Mouse (Mus musculus) right cerebral cortex, postnatal 36 days (tissue): Measurements from ENCODE around the gene Pex5.
"Not testable (repeated sequence)": the region's sequence is repeated elsewhere in the genome, so short reads cannot be mapped to it uniquely, and the experiment has no call there.

Source experiments
- DNase-seq, 2 experiments: peaks; one replicate each; pipeline ENCODE4 v3.0.0; 2022; ENCODE audit warnings: low spot score in 2 of 2, mixed read lengths in 1 of 2

Pex5 gene

DNA sequence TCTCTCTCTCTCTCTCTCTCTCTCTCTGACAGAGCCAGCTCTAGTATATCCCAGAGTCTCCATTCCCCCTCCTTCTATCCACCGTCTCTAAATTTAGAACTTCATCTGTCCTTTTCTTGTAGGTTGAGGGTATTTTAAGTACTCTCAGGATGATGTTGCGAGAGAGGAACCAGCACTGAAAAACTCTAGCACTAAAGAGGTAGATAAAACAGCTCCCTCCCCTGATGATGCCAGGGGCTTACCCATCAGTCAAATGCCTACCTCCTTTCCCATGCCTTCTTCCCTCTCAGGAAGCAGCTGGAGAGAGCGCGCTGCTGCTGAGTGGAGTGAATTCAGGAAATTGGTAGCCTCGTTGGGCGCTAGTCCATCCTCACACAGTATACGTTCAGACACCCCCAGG, 12.4 kb upstream of the Pex5 start:
- peak in 1 of 2 experiments; percentile 53 for DNase-seq

DNA sequence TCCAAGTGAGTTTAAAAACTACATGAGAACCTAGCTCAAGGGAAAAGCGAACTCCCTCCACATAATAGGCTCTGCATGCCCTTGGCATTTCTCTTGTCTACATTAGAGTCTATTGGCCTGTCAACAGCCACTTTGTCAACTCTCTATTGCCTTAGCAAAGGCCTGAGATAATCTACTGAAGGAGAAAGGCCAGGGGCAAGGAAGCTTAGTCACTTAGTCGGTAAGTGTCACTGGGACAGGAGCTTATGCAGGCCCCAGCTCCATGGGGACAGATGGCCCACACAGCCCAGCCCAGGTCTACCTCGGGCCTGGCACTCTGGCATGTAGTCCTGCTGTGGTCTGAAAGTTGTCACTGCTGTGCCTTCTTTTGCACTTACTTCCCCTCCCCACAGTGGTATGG, 11.7 kb upstream of the Pex5 start:
- DNase-seq = no peak

DNA sequence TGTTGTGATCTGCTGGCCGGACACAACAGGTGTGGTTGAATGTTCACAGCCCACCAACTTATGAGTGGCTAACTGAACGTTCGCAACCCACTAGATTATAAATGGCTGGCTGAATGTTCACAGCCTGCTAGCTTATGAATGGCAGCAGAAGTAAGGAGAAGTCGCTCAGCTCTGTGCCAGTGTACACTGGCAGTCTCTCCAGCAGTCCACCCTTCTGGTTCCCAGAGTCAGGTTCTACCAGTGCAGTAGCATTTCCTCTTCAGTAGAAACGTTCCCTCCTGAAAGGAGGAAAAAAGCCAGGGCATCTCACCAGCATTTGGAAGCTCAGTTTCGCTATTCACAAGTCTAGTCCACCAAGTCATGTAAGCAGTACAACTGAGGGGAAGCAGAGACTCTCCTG, 10.7 kb upstream of the Pex5 start:
- no peak for DNase-seq

DNA sequence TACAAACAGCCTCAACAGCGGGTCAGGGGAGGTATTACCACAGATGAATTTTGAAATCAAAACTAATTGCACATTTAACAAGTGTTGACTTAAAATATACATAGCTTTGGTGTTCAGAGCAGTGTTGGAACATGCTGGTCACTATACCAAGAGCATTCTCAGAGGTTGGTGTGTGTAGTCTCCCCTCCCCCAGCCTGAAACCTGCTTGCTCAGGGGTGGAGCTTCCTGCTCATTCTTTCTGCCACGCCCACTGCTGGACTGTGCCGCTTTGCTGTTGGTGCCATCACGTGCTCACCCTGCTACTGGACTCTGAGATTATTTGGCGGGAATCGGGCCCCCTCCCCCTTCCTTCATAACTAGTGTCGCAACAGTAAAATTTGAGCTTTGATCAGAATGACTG, 10.2 kb upstream of the Pex5 start:
- not testable (repeated sequence) for DNase-seq

DNA sequence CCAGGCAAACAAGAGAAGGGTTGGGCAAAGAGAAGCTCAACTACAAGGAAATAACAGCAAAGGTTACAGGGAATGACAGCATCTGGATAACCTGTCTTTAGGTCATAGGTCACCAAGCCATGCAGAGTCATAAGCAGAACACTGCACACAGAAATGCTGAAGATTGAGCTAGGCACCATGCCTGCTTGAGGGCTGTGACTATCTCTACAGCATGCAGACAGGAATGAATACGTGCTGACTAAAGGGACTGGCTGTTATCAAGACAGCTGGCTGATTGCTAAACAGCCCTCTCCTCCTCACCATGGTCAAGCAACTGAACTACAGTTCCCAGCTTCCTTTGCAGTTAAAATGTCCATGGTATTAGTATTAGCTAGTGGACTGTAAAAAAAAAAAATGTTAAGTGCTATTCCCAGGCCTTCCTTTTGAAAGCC, 9.2 kb upstream of the Pex5 start:
- no peak for DNase-seq

DNA sequence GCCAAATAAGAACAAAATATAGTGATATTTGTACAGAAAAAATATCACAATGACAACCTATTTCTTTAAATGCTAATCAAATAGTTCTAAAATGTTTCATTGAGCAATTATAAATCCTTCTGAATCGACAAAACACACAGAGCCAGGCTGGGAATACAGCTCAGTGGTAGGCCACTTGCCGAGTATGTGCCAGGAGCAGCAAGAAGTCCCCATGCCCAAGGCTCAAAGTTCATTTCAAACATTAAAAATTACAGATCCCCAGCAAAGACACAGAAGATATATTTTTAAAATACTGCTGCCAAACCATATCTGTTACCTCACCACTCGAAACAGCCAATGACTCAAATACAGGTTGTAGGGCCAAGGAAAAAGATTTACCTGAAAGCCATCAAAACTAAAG, 3.8 kb upstream of the Pex5 start:
- no peak for DNase-seq

DNA sequence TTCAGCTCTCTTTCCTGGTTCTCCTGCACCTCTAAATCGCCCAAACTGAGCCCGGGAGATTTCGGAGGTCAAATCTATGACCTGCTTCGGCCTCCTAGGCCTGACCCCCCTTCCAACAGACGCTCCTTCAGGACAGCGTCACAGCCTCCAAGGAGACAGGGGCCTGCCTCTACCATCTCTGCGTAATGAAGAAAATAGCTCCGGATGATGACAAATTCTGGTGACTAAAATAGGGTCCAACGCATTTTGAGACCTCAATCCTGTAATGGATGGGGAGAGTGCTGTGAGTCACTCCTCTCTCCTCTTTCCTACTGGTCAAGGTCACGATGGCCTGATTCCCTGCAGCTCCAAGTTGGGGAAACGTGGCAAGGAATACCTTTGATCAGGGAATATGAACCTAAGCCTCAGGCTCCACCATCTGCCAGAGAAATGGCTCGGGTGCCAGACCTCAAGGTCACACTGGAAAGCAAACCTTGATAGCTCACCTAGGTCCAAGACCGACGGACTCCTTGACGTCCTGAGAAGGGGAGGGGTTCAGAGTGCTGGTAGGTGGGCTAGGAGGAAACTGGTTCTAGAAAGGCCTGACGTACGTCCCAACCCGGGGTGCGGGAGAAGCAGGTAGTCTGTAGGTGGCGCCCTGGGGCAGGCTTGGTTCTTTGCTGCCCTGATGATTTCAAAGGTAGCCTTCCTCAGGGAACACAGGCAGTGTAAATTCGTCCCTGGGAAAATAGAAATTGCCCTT, 651 bp upstream of the Pex5 start:
- DNase-seq = peak; percentile 83 to 87

DNA sequence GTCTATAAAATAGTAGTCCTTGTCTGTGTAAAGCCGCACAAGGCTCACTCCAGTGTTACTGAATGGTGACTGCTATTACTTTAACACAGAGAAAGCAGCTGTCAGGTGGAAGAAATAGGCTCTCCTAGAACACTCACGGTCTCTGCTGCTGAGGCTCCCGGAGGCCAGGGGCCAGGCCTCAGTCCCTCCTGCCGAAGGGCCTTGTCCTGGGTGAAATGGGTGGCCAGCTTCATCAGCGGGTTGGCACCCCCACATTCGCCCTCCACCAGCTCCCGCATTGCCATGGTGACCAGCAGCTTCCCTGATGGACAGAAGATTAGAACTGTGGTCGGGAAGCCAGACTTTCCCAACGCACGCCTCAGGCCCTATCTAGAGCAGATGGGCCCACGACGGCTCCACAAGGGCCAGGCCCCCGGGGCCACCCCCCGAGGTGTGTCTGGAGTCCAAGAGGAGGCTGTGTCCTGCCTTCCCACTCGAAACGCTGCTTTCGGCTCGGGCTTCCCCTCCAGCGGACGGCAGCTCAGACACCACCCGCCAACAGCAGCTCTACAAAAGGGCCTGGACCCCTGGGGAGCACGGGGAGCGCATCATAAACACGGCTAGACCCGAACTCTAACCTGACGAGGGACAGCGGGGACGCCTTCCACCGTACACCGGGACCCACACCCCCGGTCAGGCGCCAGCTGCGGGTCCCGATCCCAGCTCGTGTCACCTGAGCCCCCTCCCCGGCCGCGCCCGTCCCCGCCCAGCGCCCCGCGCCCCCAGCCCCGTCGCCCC, 529 bp downstream of the Pex5 start:
- DNase-seq = no peak

DNA sequence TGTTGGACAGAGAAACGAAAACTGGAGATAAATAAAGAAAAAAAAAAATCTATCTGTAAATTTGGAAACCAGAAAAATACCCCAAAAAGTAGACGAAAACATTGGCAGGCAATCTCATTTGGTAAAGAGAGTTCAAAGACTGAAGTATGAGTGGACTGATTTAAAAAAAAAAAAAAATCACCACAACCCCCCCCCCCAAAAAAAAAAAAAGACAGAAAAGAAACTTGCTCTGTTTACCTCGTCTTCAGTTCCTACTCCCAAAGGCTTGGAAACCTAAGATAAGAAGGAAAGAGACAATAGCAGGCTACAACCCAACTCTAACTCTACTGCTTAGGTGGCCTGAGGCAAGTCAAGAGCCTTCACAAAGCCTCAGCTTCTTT, 1.1 kb downstream of the Pex5 start:
- no peak for DNase-seq

DNA sequence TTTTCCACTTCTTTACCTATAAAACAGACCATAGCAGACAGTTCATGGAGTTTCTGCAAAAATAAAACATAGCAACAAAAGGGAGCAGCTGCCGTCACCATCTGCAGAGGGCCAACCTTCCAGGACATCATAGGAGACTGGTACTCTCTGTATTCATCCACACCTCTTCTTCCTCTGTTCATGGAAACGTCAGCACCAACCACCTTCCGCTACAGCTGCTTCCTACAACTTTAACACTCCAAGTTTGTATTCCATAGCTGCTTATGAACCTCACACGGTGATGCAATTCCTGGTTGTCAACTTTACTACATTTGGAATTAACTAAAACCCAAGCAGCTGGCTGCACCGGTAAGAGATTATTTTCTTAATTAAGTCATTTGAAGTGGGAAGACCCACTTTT, 6.5 kb downstream of the Pex5 start:
- DNase-seq = no peak

DNA sequence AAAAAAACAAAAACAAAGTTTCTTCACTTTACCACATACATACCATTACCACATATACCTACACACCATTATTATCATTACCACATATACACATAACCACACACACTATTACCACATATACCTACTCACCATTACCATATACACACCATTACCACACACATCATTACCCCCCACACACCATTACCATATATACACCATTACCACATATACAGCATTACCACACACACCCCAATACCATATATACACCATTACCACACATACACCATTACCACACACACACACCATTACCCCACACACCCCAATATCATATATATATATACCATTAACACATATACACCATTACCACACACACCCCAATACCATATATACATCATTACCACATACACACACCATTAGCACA, 7.7 kb downstream of the Pex5 start:
- no peak for DNase-seq

DNA sequence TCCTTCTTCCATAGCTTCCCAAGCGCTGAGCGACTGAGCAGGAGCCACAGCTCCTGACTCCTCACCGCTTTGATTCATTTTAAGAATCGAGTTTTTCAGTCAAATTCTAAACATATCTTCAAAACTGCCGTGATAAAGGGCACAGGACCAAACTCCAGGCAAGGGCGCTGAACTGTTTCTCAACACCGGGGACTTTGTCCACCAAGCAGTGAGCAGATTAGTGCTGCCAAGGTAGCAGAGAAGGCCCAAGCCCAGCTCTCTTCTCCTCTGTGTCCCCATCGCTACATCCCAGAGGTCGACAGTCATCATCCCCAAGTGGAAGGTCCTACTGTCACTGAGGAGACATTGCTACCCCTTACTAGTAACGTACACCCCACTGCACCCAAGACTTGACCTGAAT, 8.5 kb downstream of the Pex5 start:
- DNase-seq = no peak

DNA sequence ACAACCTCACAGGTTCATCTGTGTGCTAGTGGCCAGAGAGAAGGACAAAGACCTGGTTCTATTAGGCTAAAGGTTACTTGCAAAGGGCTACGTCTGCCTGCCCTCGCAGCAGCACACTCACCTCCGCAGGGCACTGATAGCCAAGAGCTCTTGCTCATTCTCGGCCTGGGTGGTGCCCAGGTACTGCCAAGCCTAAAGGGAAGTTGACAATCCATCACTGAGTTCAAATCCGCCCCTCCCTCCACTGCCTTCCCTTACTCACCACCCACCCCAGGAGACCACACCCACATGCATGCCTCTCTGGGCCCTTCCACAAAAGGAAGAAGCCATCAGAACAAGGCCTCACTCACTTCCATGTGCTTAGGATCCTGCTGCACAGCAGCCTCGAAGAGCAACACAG, 15.1 kb downstream of the Pex5 start:
- no peak for DNase-seq

DNA sequence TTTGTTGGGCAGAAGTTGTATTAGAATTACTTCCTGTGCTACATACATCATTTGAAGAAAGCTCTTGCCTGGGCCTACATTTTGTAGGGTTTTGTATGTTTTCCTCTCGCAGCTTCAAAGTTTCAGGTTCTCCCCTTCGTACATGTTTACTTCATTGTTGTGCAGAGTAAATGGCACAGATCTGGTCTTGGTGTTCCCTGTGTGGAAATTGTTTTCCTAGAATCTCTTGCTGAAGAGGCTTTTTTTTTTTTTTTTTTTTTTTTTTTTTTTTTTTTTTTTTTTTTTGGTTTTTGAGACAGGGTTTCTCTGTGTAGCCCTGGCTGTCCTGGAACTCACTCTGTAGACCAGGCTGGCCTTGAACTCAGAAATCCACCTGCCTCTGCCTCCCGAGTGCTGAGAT, 19.9 kb downstream of the Pex5 start:
- DNase-seq = not testable (repeated sequence)

DNA sequence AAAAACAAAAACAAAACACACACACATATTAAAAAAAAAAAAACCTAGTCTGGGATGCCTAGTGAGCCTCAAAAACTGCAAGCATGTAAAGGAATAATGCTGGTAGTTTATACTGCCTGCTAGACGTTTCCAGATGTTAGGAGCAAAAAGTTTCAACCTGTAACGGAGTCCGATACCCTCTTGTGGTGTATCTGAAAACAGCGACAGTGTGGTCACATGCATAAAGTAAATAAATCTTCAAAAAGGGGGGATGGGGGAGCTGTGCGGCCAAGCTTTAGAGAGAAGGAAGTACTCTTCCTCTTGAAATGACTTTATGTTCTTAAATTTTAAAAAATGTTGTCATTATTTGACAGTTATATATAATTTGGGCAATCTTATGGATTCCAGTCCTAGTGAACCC, 34.7 kb downstream of the Pex5 start:
- DNase-seq = no peak

DNA sequence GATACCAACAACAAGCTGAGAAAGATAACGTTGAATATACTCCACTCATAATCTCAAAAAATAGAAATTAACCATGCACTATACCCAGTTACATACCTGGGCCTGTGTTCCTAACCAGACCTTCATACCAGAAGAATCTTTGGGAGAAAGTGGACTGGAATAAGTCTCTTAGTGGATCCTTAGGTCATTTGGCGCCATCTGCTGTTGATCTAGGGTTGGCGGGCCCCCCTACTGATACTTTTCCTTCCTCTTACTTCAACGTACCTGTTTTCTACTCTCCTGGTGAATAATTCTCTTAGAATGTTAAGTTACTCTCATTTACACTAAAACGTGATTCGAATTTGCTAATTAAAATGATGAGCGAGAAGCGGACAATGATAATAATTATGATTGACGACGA, 35.5 kb downstream of the Pex5 start:
- peak; percentile 28 to 59 for DNase-seq

DNA sequence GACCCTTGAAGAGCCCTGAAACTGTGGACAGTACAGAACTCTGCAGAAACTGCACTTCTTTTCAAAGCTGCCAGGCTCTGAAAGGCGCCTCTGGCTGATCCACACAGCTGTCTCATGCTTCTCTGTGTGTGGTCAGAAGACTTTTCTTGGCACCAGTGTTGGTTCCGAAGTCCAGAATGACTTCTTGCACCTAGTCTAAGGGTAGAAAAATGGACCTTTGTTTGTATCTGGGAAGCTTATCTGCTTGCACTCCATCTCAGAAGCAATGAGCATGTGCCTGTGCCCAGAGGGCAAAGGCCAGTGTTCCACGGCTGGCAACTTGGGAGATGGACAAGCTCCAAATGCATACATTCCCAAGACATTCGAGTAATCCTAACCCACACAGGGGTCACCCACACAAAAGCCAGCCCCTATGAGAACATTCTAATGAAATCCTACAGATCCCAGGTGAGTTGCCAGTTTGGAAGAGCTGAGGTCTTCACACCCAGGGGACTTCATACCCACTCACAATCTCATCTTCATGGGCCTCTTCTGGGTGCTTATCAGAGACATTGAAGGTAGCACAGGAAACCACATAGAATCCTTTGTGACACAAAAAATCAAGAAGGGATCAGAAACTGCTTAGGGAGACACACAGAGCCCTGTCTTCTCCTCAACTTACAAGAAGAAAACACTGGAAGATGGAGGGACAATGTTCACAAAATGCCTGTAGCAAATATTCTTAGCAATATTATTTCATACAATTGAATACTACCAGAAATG, 37.2 kb downstream of the Pex5 start:
- DNase-seq = no peak

DNA sequence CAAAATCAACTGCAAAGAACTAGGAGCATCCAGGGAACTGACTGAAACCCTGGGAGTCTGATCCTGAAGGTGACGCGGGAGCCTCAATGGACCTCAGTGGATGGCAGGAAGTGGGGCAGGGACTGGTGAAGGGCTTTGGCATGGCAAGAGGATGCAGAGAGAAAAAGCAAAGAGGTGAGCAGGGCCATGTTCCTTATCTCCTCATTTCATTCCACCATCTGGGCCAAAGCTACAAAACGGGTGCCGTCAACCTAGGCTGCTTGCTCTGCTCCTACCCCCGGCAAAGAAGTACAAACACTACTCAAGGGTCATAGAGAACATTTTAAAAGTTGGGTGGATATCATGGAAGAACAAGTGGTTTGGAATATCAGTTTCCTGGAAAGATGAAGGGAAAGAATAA, 38.6 kb downstream of the Pex5 start:
- no peak for DNase-seq

DNA sequence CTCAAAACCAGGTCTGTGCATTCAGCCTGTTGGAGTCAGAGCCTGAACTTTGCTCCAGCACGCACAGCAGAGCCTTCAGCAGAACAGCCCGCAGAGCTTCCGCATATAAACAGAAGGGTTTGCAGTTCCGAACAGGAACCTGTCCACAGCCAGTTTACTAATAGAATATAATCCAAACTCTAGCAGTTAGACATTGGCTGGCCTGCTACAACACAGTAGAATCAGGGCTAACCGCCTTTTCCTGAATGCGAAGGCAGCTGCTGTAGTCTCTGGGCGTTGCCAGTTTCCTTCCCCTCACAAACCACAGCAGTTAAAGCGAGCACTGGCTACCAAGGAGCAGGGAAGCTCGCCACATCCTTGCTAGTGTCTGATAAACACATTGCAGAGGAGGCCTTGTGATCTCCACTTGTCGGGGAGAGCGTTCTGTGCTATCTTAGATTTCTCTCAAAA, 39.4 kb downstream of the Pex5 start:
- no peak for DNase-seq

DNA sequence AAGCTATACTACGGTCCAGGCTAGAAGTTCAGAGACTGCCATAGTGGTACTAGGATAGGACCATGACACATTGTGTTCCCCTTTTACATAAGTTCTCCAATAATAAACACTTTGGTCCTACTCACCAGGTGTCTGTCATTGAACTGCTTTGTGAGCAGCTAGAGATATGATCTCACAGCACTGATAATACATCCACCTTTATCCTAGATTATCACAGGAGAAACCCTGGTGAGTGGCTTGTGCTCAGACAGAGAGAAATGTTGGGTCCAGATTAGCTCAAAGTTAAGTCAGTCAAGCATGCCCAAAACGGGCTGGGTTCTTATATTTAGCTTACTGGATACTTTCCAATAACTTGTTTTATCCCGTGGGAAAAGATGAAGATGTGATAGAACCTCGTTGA, 40.2 kb downstream of the Pex5 start:
- no peak for DNase-seq

DNA sequence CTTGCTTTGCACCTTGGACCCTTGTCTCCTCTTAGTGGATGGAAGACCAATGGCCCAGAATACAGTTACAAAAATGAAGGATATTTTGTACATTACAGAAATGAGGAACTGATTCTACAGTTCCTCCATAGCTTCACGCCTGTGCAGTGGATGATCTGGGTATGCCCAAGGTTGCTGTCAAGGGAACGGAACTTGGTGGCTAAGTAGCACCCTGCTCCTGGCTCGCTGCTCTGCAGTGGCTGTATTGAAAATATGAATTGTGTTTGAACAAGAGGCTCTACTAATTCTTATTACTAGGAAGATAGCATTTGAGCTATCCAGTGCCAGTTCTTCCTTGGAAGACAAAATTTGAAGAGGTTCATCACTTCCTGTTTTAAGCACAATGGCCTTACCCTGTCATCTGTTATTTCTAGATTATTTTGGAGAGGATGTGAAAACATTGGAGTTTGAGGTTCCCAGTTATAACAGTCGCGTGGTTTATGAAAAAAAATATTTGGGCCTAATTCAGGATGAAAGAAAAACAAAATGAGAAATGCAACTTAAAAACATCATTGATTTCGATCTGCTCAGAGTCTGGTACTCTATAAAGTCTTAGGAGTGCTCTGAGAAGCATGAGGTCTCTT, 41.2 kb downstream of the Pex5 start:
- DNase-seq = no peak

DNA sequence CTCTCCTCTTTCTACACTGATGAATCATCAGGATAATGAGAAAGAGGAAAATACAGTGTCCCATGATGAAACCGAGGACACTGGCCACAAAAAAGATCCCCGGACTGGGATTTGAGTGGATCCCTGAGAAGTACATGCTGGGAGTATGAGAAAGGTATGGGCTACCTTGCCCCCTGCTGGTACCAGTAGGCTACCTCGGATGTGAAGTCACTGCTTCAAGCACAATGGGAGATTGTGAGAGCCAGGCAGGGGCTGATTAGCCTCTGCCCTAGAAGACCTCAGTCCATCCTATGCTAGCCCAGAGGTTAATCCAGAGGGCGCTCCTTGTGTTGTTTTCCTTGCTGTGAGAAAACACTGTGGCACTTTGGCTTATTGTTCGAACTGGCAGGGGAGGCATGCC, 50.5 kb downstream of the Pex5 start:
- no peak for DNase-seq
